ENCODE assay signal across 1 mouse cellular context in the genomic region with DNA sequence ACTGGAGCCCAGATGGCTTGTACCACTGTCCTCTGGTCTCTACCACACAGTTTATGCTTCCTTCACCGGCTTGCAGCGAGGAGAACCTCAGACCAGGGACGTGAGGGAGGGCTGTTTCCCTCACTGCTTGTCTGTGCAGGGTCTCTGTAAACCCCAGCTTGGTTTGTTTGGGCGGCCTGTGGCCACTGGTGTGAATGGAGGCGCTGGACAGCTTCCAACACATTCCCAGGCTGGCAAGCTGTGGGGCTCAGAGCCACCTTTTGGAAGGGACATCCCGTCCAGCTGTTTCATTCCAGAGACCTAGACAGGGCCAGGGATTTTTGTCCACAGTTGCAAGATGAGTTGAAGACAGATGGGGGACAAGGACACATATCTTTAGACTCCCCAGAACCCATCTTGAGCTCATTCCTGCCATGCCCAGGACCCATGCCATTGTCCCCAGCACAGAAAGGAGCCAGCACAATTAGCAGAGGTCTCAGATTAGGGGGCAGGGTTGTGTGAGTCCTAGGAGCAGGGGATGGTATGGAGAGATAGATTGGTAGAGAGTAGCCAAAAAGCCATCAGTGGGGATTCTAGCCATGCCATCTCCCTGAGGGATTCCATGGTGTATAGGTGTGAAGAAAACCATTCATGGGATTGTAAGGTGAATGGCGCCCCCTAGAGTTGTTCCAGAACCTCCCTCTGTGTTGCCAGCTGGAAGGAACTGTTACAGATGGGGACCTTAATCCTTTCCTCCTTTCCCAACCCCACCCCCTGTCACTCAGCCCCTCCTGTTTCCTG.
TF ChIP-seq lines count a peak whose summit lies in the region.

No protein-coding gene starts in this region.

TF ChIP-seq in MEL, 35 proteins besides CTCF, POLR2A, EP300 and RAD21:
- TF ChIP-seq ZMIZ1 (IDR thresholded peaks at IDR 0.05; ENCODE audit: low read depth, low read length) (no peak), UBTF (IDR thresholded peaks at IDR 0.05; ENCODE audit: borderline replicate concordance, insufficient read depth, low read depth, low read length) (no peak), MAFK (IDR thresholded peaks at IDR 0.05; ENCODE audit: borderline replicate concordance, low read depth, low read length) (no peak), ETS1 (IDR thresholded peaks at IDR 0.05; ENCODE audit: low read depth, low read length) (no peak), TAL1 (IDR thresholded peaks at IDR 0.05; ENCODE audit: low read length) (no peak), TBP (IDR thresholded peaks at IDR 0.05; ENCODE audit: low read depth, low read length) (no peak)
